Mouse (Mus musculus) stomach, embryonic 14.5 days (tissue): Measurements from ENCODE around the gene Mcu. TPM values are rescaled to one million over a fixed set of nuclear protein-coding genes. Genes with fewer than 3 reads are reported as not detected.

Experiments
- ATAC-seq: fragments of 200-750 bp; cut with Nextera tagmentation; 2 replicates; pipeline ENCODE4 v1.8.0; 2017; ENCODE audit warnings: low read depth, moderate TSS enrichment; ENCODE audit not compliant: insufficient number of reproducible peaks, insufficient read depth, low FRiP score
- H3K27ac ChIP-seq: fragments of 300-500 bp; sonication (generic); 2 replicates; pipeline ENCODE4 v1.5.1; 2014; ENCODE audit warnings: mild to moderate bottlenecking, low read length, moderate library complexity, mixed read lengths
- H3K27me3 ChIP-seq: fragments of 300-500 bp; sonication (generic); 2 replicates; pipeline ENCODE4 v1.6.1; 2014; ENCODE audit warnings: low read length, control low read depth, mixed read lengths; ENCODE audit not compliant: control insufficient read depth, insufficient read depth
- H3K36me3 ChIP-seq: fragments of 300-500 bp; sonication (generic); 2 replicates; pipeline ENCODE4 v1.6.1; 2014; ENCODE audit warnings: mild to moderate bottlenecking, control low read depth, low read length, moderate library complexity, mixed read lengths; ENCODE audit not compliant: control insufficient read depth, insufficient read depth
- H3K4me1 ChIP-seq: fragments of 300-500 bp; sonication (generic); 2 replicates; pipeline ENCODE4 v1.6.1; 2014; ENCODE audit warnings: low read length, control low read depth, mixed read lengths; ENCODE audit not compliant: control insufficient read depth, insufficient read depth
- H3K4me2 ChIP-seq: fragments of 300-500 bp; sonication (generic); replicated peaks from 2 replicates; pipeline ENCODE4 v1.6.1; 2014; ENCODE audit warnings: low read depth, low read length, control low read depth
- H3K4me3 ChIP-seq: fragments of 300-500 bp; sonication (generic); 2 replicates; pipeline ENCODE4 v1.5.1; 2014; ENCODE audit warnings: low read depth, low read length, control low read depth
- H3K9ac ChIP-seq: fragments of 300-500 bp; sonication (generic); replicated peaks from 2 replicates; pipeline ENCODE4 v1.6.1; 2014; ENCODE audit warnings: low read depth, mild to moderate bottlenecking, control low read depth, low read length, moderate library complexity, mixed read lengths
- H3K9me3 ChIP-seq: fragments of 300-500 bp; sonication (generic); 2 replicates; pipeline ENCODE4 v1.6.1; 2016; ENCODE audit warnings: low read depth, low read length, control low read depth; ENCODE audit not compliant: control insufficient read depth
- WGBS: fragments of 180-500 bp; shearing (Covaris S2); extraction: QIAGEN DNeasy Blood & Tissue Kit; methylation state at CpG from one replicate; pipeline ENCODE4 v1.1.7; 2014; 5-methylcytosine and 5-hydroxymethylcytosine counted together
- polyA plus RNA-seq: library from polyadenylated mRNA; unstranded; fragments of >200 nt; fragmentation: Nextera tagmentation; extraction: Ambion mirVana; gene quantifications from 2 replicates; pipeline ENCODE4 v1.2.1, GENCODE M21; 2014

The Mcu gene
- polyA plus RNA-seq, 1 experiment from 2014 or later, result 60.4 TPM

DNA sequence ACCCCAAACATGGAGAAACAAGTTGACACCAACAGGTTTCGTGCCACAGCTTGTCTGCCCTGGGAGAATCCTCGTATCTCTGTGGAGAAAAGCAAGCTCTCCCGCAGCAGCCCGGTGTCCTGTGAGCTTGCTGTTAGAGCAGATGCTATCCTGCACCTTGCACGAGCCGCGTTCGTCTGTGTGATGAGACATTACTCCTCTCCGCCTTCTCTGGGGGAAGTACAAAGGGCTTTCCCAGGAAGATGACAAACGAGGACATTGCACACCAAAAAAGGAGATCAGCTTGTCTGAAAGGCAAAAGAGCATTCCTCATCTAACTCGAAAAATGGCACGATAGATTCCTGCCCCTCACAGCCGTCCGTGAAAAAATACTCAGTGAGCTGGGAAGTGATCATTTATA lies 13.6 kb downstream of the Mcu start:
- no peak for ATAC-seq
- Histone ChIP-seq H3K36me3 (no peaks in the 10 kb centered on the region), H3K27me3 (no peaks in the 10 kb centered on the region), H3K4me3 (no peak overlapping the region), H3K9me3 (no peaks in the 10 kb centered on the region), H3K27ac (peak overlapping the region; percentile 55; the same call in 1 of the 2 replicates), H3K4me2 (no peak overlapping the region), H3K9ac (no peak overlapping the region), H3K4me1 (peaks cover 11% of the 10 kb centered on the region; the same call in 1 of the 2 replicates)
- 46% methylated on average over 14 of the region's 14 CpGs for WGBS

- no peaks in the 10 kb centered on the region for H3K27me3 ChIP-seq
- H3K4me2 ChIP-seq, result no peak overlapping the region
- H3K27ac ChIP-seq, result no peak overlapping the region
- 52% methylated on average over 8 of the region's 8 CpGs for WGBS
- peaks cover 11% of the 10 kb centered on the region; the same call in 1 of the 2 replicates for H3K4me1 ChIP-seq
- no peaks in the 10 kb centered on the region for H3K9me3 ChIP-seq
- H3K36me3 ChIP-seq, result no peaks in the 10 kb centered on the region
- ATAC-seq, result no peak
- H3K9ac ChIP-seq, result no peak overlapping the region
- H3K4me3 ChIP-seq, result no peak overlapping the region
Measured at GRCm38 (mm10) chr10:59602043-59602442, 14.4 kb downstream of the Mcu start.

GRCm38 (mm10) chr10:59600516-59600915 lies 16.0 kb downstream of the Mcu start:
- no peak overlapping the region for H3K9ac ChIP-seq
- H3K9me3 ChIP-seq, result no peaks in the 10 kb centered on the region
- H3K4me2 ChIP-seq, result no peak overlapping the region
- peaks cover 11% of the 10 kb centered on the region; the same call in 1 of the 2 replicates for H3K4me1 ChIP-seq
- H3K27me3 ChIP-seq, result no peaks in the 10 kb centered on the region
- H3K4me3 ChIP-seq, result no peak overlapping the region
- WGBS, result 66% methylated on average over 8 of the region's 8 CpGs
- ATAC-seq, result no peak
- no peak overlapping the region for H3K27ac ChIP-seq
- H3K36me3 ChIP-seq, result no peaks in the 10 kb centered on the region

- Histone ChIP-seq H3K4me3 (no peak overlapping the region), H3K36me3 (no peaks in the 10 kb centered on the region), H3K4me2 (no peak overlapping the region), H3K4me1 (no peaks in the 10 kb centered on the region), H3K9ac (no peak overlapping the region), H3K9me3 (no peaks in the 10 kb centered on the region), H3K27me3 (no peaks in the 10 kb centered on the region), H3K27ac (no peak overlapping the region)
- no peak for ATAC-seq
- WGBS, result 76% methylated on average over 13 of the region's 13 CpGs
Measured at GRCm38 (mm10) chr10:59593826-59594570, 22.5 kb downstream of the Mcu start.

- no peaks in the 10 kb centered on the region for H3K4me1 ChIP-seq
- H3K4me3 ChIP-seq, result no peak overlapping the region
- H3K27me3 ChIP-seq, result no peaks in the 10 kb centered on the region
- no peaks in the 10 kb centered on the region for H3K36me3 ChIP-seq
- H3K9me3 ChIP-seq, result no peaks in the 10 kb centered on the region
- no peak overlapping the region for H3K27ac ChIP-seq
- H3K4me2 ChIP-seq, result no peak overlapping the region
- H3K9ac ChIP-seq, result no peak overlapping the region
- ATAC-seq, result no peak
- WGBS, result 92% methylated on average over 9 of the region's 9 CpGs
Measured at GRCm38 (mm10) chr10:59590606-59591005, 25.9 kb downstream of the Mcu start.

GRCm38 (mm10) chr10:59589856-59590255 lies 26.6 kb downstream of the Mcu start:
- no peak overlapping the region for H3K9ac ChIP-seq
- no peak for ATAC-seq
- H3K9me3 ChIP-seq, result no peaks in the 10 kb centered on the region
- no peaks in the 10 kb centered on the region for H3K4me1 ChIP-seq
- no peak overlapping the region for H3K4me3 ChIP-seq
- no peak overlapping the region for H3K27ac ChIP-seq
- no peaks in the 10 kb centered on the region for H3K27me3 ChIP-seq
- 77% methylated on average over 13 of the region's 13 CpGs for WGBS
- H3K36me3 ChIP-seq, result no peaks in the 10 kb centered on the region
- no peak overlapping the region for H3K4me2 ChIP-seq

- Histone ChIP-seq H3K4me2 (no peak overlapping the region), H3K36me3 (no peaks in the 10 kb centered on the region), H3K9ac (no peak overlapping the region), H3K4me3 (no peak overlapping the region), H3K4me1 (no peaks in the 10 kb centered on the region), H3K9me3 (no peaks in the 10 kb centered on the region), H3K27ac (no peak overlapping the region), H3K27me3 (no peaks in the 10 kb centered on the region)
- WGBS, result 80% methylated on average over 7 of the region's 7 CpGs
- no peak for ATAC-seq
Measured at GRCm38 (mm10) chr10:59589420-59589819, 27.1 kb downstream of the Mcu start.

DNA sequence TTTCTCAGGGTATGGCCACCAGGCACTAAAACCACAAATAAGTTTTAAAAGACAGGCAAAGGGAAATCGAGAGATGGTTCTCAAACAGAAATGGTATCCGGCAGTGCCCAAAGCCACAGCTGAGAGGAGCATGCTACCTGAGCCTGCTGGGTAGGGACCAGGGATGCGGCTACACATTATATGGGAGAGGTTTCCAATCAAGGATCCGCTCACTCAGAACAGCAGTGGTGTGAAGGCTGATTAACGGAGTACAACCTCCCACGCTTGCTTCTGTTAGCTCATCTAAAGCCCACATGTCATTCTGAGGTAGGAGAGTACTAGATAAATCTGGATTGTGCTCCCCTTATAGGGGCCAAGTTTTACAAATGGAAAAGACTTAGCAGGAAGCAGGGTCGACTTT lies 28.4 kb downstream of the Mcu start:
- no peak for ATAC-seq
- no peaks in the 10 kb centered on the region for H3K27me3 ChIP-seq
- H3K9ac ChIP-seq, result no peak overlapping the region
- no peak overlapping the region for H3K27ac ChIP-seq
- H3K36me3 ChIP-seq, result no peaks in the 10 kb centered on the region
- no peaks in the 10 kb centered on the region for H3K9me3 ChIP-seq
- no peaks in the 10 kb centered on the region for H3K4me1 ChIP-seq
- 74% methylated on average over 7 of the region's 7 CpGs for WGBS
- no peak overlapping the region for H3K4me2 ChIP-seq
- no peak overlapping the region for H3K4me3 ChIP-seq

- no peaks in the 10 kb centered on the region; the same call in 1 of the 2 replicates for H3K36me3 ChIP-seq
- 87% methylated on average over 15 of the region's 15 CpGs for WGBS
- no peak overlapping the region for H3K27ac ChIP-seq
- no peaks in the 10 kb centered on the region for H3K4me1 ChIP-seq
- no peak overlapping the region for H3K4me3 ChIP-seq
- no peak for ATAC-seq
- H3K27me3 ChIP-seq, result no peaks in the 10 kb centered on the region
- no peak overlapping the region for H3K4me2 ChIP-seq
- H3K9me3 ChIP-seq, result no peaks in the 10 kb centered on the region
- no peak overlapping the region for H3K9ac ChIP-seq
Measured at GRCm38 (mm10) chr10:59586821-59587220, 29.7 kb downstream of the Mcu start.
